Mouse (Mus musculus): ENCODE results near the gene Adam17. TPM values are rescaled to one million over a fixed set of nuclear protein-coding genes. Genes with fewer than 3 reads are reported as not detected.
A peak's percentile ranks its signal among the peaks of the same experiment; 100 is the strongest.

The Adam17 gene
- polyA plus RNA-seq, 1 experiment from 2014 or later = 19.9 TPM

- Histone ChIP-seq H3K27ac (ENCODE audit: low read depth, low read length) (no peak overlapping the region), H3K9ac (ENCODE audit: low read length) (no peak overlapping the region), H3K9me3 (replicated peaks; ENCODE audit: control insufficient read depth, low read length) (no peaks in the 10 kb centered on the region), H3K4me1 (ENCODE audit: control insufficient read depth, insufficient read depth, low read length) (no peaks in the 10 kb centered on the region), H3K36me3 (ENCODE audit: control insufficient read depth, insufficient read depth, low read length) (peaks cover 44% of the 10 kb centered on the region), H3K4me2 (ENCODE audit: low read length) (no peak overlapping the region), H3K27me3 (replicated peaks; ENCODE audit: control insufficient read depth, insufficient read depth, low read length) (no peaks in the 10 kb centered on the region), H3K4me3 (ENCODE audit: low read depth, low read length) (no peak overlapping the region)
- DNase-seq (ENCODE audit: low spot score) (no peak), ATAC-seq (no peak)
- 86% methylated on average over 4 of the region's 4 CpGs for WGBS
These were observed 51.1 kb downstream of the Adam17 start for GRCm38 (mm10) chr12:21322296-21322695.

DNA sequence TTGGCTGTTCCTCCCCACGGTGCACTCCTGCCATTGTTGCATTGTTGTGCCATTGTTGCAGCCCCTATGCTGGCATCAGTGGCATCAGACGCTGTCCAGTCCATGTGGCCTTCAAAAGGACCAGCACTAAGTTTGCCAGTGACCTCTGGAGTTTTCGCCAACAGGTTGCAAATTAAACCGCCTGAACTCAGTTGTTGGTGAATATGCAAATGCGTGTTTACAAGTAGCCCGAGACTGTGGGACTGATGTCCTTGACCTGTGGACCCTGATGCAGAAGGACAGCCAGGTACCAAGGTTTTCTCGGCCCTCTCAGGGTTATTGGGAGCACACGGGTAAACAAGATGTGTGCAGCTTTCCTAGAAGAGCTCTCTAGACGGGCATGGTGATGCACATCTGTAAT, 52.3 kb downstream of the Adam17 start:
- Histone ChIP-seq H3K9me3 (replicated peaks; ENCODE audit: control insufficient read depth, low read length) (no peaks in the 10 kb centered on the region), H3K36me3 (ENCODE audit: control insufficient read depth, insufficient read depth, low read length) (peaks cover 43% of the 10 kb centered on the region), H3K4me3 (ENCODE audit: low read depth, low read length) (no peak overlapping the region), H3K27me3 (replicated peaks; ENCODE audit: control insufficient read depth, insufficient read depth, low read length) (no peaks in the 10 kb centered on the region), H3K9ac (ENCODE audit: low read length) (no peak overlapping the region), H3K27ac (ENCODE audit: low read depth, low read length) (no peak overlapping the region), H3K4me1 (ENCODE audit: control insufficient read depth, insufficient read depth, low read length) (0 out of 2 replicates have a peak, but pooled peaks cover 6% of the 10 kb centered on the region), H3K4me2 (ENCODE audit: low read length) (no peak overlapping the region)
- ATAC-seq = no peak
- WGBS = 81% methylated on average over 9 of the region's 9 CpGs
- DNase-seq (ENCODE audit: low spot score) = no peak

GRCm38 (mm10) chr12:21320317-21320716, 53.1 kb downstream of the Adam17 start:
- peaks cover 36% of the 10 kb centered on the region for H3K36me3 ChIP-seq (ENCODE audit: control insufficient read depth, insufficient read depth, low read length)
- WGBS = 90% methylated on average over 4 of the region's 4 CpGs
- no peak for DNase-seq (ENCODE audit: low spot score)
- no peaks in the 10 kb centered on the region for H3K27me3 ChIP-seq (replicated peaks; ENCODE audit: control insufficient read depth, insufficient read depth, low read length)
- H3K9ac ChIP-seq (ENCODE audit: low read length) = no peak overlapping the region
- no peak overlapping the region for H3K4me2 ChIP-seq (ENCODE audit: low read length)
- no peak overlapping the region for H3K4me3 ChIP-seq (ENCODE audit: low read depth, low read length)
- ATAC-seq = no peak
- H3K27ac ChIP-seq (ENCODE audit: low read depth, low read length) = no peak overlapping the region
- no peaks in the 10 kb centered on the region for H3K9me3 ChIP-seq (replicated peaks; ENCODE audit: control insufficient read depth, low read length)
- H3K4me1 ChIP-seq (ENCODE audit: control insufficient read depth, insufficient read depth, low read length) = 0 out of 2 replicates have a peak, but pooled peaks cover 6% of the 10 kb centered on the region

- H3K9me3 ChIP-seq (replicated peaks; ENCODE audit: control insufficient read depth, low read length) = no peaks in the 10 kb centered on the region
- no peak overlapping the region for H3K9ac ChIP-seq (ENCODE audit: low read length)
- ATAC-seq (0 out of 2 replicates have a peak, but pooled peaks have one; percentile 1), DNase-seq (ENCODE audit: low spot score) (peak; percentile 76)
- H3K4me1 ChIP-seq (ENCODE audit: control insufficient read depth, insufficient read depth, low read length) = 0 out of 2 replicates have a peak, but pooled peaks cover 6% of the 10 kb centered on the region
- no peaks in the 10 kb centered on the region for H3K27me3 ChIP-seq (replicated peaks; ENCODE audit: control insufficient read depth, insufficient read depth, low read length)
- H3K4me2 ChIP-seq (ENCODE audit: low read length) = no peak overlapping the region
- H3K4me3 ChIP-seq (ENCODE audit: low read depth, low read length) = no peak overlapping the region
- no peak overlapping the region for H3K27ac ChIP-seq (ENCODE audit: low read depth, low read length)
- WGBS = 74% methylated on average over 12 of the region's 12 CpGs
- peaks cover 37% of the 10 kb centered on the region for H3K36me3 ChIP-seq (ENCODE audit: control insufficient read depth, insufficient read depth, low read length)
These were observed 55.1 kb downstream of the Adam17 start for GRCm38 (mm10) chr12:21318143-21318895.

DNA sequence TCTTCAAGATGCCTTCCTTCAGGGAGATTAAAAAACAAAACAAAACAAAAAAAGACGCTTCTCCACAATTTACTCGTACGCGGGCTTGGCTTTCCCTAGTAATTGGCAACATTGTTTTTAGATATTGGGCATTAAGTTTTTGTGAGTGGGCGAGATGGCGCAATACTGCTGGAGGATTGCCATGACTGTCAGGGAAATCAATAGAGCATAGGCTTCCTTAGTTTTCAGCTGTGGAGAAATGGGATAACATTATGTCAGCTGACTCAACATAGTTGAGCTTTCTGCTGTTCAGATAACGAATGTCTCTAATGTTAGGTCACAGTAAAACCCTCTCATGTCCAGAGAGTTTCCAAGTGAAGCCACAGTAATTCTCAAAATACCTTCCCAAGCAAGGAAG, 56.6 kb downstream of the Adam17 start:
- Histone ChIP-seq H3K36me3 (ENCODE audit: control insufficient read depth, insufficient read depth, low read length) (peaks cover 39% of the 10 kb centered on the region), H3K4me2 (ENCODE audit: low read length) (peak overlapping the region; percentile 59), H3K9ac (ENCODE audit: low read length) (peak overlapping the region; percentile 79), H3K27ac (ENCODE audit: low read depth, low read length) (no peak overlapping the region), H3K4me1 (ENCODE audit: control insufficient read depth, insufficient read depth, low read length) (0 out of 2 replicates have a peak, but pooled peaks cover 6% of the 10 kb centered on the region), H3K4me3 (ENCODE audit: low read depth, low read length) (peak overlapping the region; percentile 65), H3K9me3 (replicated peaks; ENCODE audit: control insufficient read depth, low read length) (no peaks in the 10 kb centered on the region), H3K27me3 (replicated peaks; ENCODE audit: control insufficient read depth, insufficient read depth, low read length) (no peaks in the 10 kb centered on the region)
- no peak for ATAC-seq
- peak; percentile 8 for DNase-seq (ENCODE audit: low spot score)
- 20% methylated on average over 7 of the region's 7 CpGs for WGBS

DNA sequence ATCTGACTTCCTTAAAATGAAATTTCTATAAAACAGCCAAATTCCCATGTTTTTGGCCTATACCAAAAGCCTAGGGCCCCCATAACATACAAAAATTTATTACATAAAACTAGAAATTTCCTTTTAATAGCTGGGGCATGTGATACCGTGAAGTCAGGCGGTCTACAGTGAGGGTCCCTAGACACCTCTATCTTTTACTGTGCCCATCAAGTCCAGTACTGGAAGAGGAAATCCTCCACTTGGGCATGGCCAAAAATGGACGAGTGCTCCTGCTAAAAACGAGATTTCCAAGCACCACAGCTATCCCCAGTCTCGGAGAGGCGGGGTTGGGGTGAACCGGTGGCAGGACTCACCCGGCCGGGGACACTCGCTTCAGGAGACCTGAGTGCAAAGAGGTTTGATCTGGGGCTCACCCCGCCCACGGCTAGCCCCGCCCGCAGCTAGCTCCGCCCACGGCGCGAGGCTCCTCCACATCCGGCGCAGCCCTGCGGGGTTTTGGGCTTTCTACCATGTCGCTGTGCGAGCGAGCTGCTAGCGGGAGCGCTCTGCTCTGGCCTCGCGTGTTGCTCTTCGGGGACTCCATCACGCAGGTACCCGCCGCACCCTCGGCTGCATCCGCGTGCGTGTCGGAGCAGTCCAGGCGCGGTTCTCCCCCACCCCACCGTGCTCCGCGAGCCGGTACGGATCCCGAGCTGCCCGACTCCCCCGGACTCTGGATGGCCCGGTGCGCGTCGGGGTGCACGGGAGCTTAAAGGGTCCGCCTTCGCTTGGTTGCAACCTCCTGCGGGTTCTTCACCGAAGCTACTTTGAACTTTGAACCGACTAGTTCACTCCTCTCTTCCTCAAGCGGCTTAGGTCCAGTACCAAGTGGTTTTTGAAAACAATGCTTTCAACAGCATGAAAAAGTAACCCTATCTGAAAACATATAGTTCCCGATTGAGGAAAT, 57.2 kb downstream of the Adam17 start, which contains the start of gene Iah1:
TSS of gene Iah1 (plus strand) at position 467 of the 946 bp plus-strand sequence.
- peaks cover 43% of the 10 kb centered on the region for H3K36me3 ChIP-seq (ENCODE audit: control insufficient read depth, insufficient read depth, low read length)
- no peak within 1 kb of the TSS for H3K27ac ChIP-seq (ENCODE audit: low read depth, low read length)
- DNase-seq (ENCODE audit: low spot score) (peak; percentile 84), ATAC-seq (peak; percentile 95)
- 3% methylated on average over 51 of the region's 59 CpGs for WGBS
- peak within 1 kb of the TSS; percentile 59 for H3K4me2 ChIP-seq (ENCODE audit: low read length)
- 0 out of 2 replicates have a peak, but pooled peaks cover 6% of the 10 kb centered on the region for H3K4me1 ChIP-seq (ENCODE audit: control insufficient read depth, insufficient read depth, low read length)
- H3K9ac ChIP-seq (ENCODE audit: low read length) = peak within 1 kb of the TSS; percentile 79
- H3K27me3 ChIP-seq (replicated peaks; ENCODE audit: control insufficient read depth, insufficient read depth, low read length) = no peaks in the 10 kb centered on the region
- H3K4me3 ChIP-seq (ENCODE audit: low read depth, low read length) = peak within 1 kb of the TSS; percentile 65
- no peaks in the 10 kb centered on the region for H3K9me3 ChIP-seq (replicated peaks; ENCODE audit: control insufficient read depth, low read length)

DNA sequence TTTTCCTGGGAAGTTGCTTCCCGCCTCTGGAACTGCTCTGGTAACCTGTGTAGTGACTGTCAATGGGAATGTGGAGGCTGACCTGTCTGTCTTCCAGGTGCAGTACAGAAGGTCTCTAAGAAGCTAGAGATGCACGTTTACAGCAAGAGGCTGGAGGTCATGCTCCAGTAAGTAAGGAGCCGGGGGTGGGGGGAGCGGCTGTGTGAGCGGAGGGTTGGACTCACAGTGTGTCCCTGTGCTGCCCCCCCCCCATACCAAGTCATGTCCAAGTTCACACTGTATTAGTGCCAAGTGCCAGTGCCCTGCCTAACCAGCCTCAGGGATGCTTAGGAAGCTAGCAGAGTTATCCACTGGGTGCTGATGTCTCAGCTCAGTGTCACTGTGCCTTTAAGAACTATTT, 61.2 kb downstream of the Adam17 start:
- Histone ChIP-seq H3K36me3 (ENCODE audit: control insufficient read depth, insufficient read depth, low read length) (peaks cover 76% of the 10 kb centered on the region), H3K27ac (ENCODE audit: low read depth, low read length) (no peak overlapping the region), H3K9me3 (replicated peaks; ENCODE audit: control insufficient read depth, low read length) (no peaks in the 10 kb centered on the region), H3K4me3 (ENCODE audit: low read depth, low read length) (no peak overlapping the region), H3K9ac (ENCODE audit: low read length) (no peak overlapping the region), H3K27me3 (replicated peaks; ENCODE audit: control insufficient read depth, insufficient read depth, low read length) (no peaks in the 10 kb centered on the region), H3K4me1 (ENCODE audit: control insufficient read depth, insufficient read depth, low read length) (0 out of 2 replicates have a peak, but pooled peaks cover 5% of the 10 kb centered on the region), H3K4me2 (ENCODE audit: low read length) (no peak overlapping the region)
- 89% methylated on average over 5 of the region's 5 CpGs for WGBS
- ATAC-seq (no peak), DNase-seq (ENCODE audit: low spot score) (no peak)

- ATAC-seq (no peak), DNase-seq (ENCODE audit: low spot score) (no peak)
- Histone ChIP-seq H3K4me2 (ENCODE audit: low read length) (no peak overlapping the region), H3K27me3 (replicated peaks; ENCODE audit: control insufficient read depth, insufficient read depth, low read length) (no peaks in the 10 kb centered on the region), H3K9ac (ENCODE audit: low read length) (no peak overlapping the region), H3K9me3 (replicated peaks; ENCODE audit: control insufficient read depth, low read length) (no peaks in the 10 kb centered on the region), H3K27ac (ENCODE audit: low read depth, low read length) (no peak overlapping the region), H3K36me3 (ENCODE audit: control insufficient read depth, insufficient read depth, low read length) (peaks cover 95% of the 10 kb centered on the region), H3K4me1 (ENCODE audit: control insufficient read depth, insufficient read depth, low read length) (no peaks in the 10 kb centered on the region), H3K4me3 (ENCODE audit: low read depth, low read length) (no peak overlapping the region)
- WGBS = 91% methylated on average over 4 of the region's 4 CpGs
These were observed 66.7 kb downstream of the Adam17 start for GRCm38 (mm10) chr12:21306721-21307120.

Data from forebrain, embryonic 14.5 days (tissue).